Mouse (Mus musculus): ENCODE results near the gene Jazf1. TPM values are rescaled to one million over a fixed set of nuclear protein-coding genes. Genes with fewer than 3 reads are reported as not detected.

The Jazf1 gene
- total and polyA plus RNA-seq, 2 experiments, result 0.48 to 0.74 TPM

- peaks cover 17% of the 10 kb centered on the region; the same call in 1 of the 2 replicates for H3K79me2 ChIP-seq (ENCODE audit: control insufficient read depth, insufficient read depth, low read length)
- no peak for DNase-seq (ENCODE audit: extremely low read depth, low read depth, low spot score)
- H3K27ac ChIP-seq (replicated peaks; ENCODE audit: insufficient read depth, low read depth, low read length), result no peak overlapping the region
- no peak overlapping the region for H3K4me3 ChIP-seq (ENCODE audit: insufficient read depth, low read depth, low read length)
- H3K9ac ChIP-seq (ENCODE audit: low read depth, low read length), result no peak overlapping the region
- TF ChIP-seq CTCF (IDR thresholded peaks at IDR 0.05; ENCODE audit: low read depth, low read length) (no peak), POLR2A (IDR thresholded peaks at IDR 0.05; ENCODE audit: extremely low read depth, insufficient read depth, low read length) (no peak)
- 66% methylated on average over 4 of the region's 4 CpGs for WGBS
- no peaks in the 10 kb centered on the region for H3K27me3 ChIP-seq (ENCODE audit: control insufficient read depth, insufficient read depth, low read length)
- no peaks in the 10 kb centered on the region; the same call in 1 of the 2 replicates for H3K4me1 ChIP-seq (ENCODE audit: control insufficient read depth, insufficient read depth, low read length)
- peaks cover 49% of the 10 kb centered on the region for H3K36me3 ChIP-seq (ENCODE audit: control insufficient read depth, insufficient read depth, low read length)
Observed at GRCm38 (mm10) chr6:52730338-52730737, 338.1 kb downstream of the Jazf1 start.

GRCm38 (mm10) chr6:52724805-52725439 lies 343.5 kb downstream of the Jazf1 start:
- H3K27me3 ChIP-seq (ENCODE audit: control insufficient read depth, insufficient read depth, low read length), result no peaks in the 10 kb centered on the region
- peak; percentile 56 for DNase-seq (ENCODE audit: extremely low read depth, low read depth, low spot score)
- H3K9ac ChIP-seq (ENCODE audit: low read depth, low read length), result peak overlapping the region; percentile 18; the same call in 1 of the 2 replicates
- H3K27ac ChIP-seq (replicated peaks; ENCODE audit: insufficient read depth, low read depth, low read length), result no peak overlapping the region
- 24% methylated on average over 8 of the region's 8 CpGs for WGBS
- TF ChIP-seq POLR2A (IDR thresholded peaks at IDR 0.05; ENCODE audit: extremely low read depth, insufficient read depth, low read length) (no peak), CTCF (IDR thresholded peaks at IDR 0.05; ENCODE audit: low read depth, low read length) (peak; percentile 28; the same call in 1 of the 2 replicates)
- peaks cover 45% of the 10 kb centered on the region for H3K36me3 ChIP-seq (ENCODE audit: control insufficient read depth, insufficient read depth, low read length)
- no peak overlapping the region for H3K4me3 ChIP-seq (ENCODE audit: insufficient read depth, low read depth, low read length)
- peaks cover 12% of the 10 kb centered on the region; the same call in 1 of the 2 replicates for H3K79me2 ChIP-seq (ENCODE audit: control insufficient read depth, insufficient read depth, low read length)
- H3K4me1 ChIP-seq (ENCODE audit: control insufficient read depth, insufficient read depth, low read length), result peaks cover 8% of the 10 kb centered on the region

Other genes starting within 250 kb of the Jazf1 start
- 0.18 and 0.20 TPM in 2 replicates for gene Creb5, start 218.6 kb upstream of the Jazf1 start, total RNA-seq (2014; rRNA removed)
- 0.01 and 0.02 TPM in 2 replicates for gene Creb5, start 218.6 kb upstream of the Jazf1 start, polyA plus RNA-seq (2012; rRNA removed)